Mouse (Mus musculus): Measurements from ENCODE around the gene Slc22a23.

Slc22a23 gene

DNA sequence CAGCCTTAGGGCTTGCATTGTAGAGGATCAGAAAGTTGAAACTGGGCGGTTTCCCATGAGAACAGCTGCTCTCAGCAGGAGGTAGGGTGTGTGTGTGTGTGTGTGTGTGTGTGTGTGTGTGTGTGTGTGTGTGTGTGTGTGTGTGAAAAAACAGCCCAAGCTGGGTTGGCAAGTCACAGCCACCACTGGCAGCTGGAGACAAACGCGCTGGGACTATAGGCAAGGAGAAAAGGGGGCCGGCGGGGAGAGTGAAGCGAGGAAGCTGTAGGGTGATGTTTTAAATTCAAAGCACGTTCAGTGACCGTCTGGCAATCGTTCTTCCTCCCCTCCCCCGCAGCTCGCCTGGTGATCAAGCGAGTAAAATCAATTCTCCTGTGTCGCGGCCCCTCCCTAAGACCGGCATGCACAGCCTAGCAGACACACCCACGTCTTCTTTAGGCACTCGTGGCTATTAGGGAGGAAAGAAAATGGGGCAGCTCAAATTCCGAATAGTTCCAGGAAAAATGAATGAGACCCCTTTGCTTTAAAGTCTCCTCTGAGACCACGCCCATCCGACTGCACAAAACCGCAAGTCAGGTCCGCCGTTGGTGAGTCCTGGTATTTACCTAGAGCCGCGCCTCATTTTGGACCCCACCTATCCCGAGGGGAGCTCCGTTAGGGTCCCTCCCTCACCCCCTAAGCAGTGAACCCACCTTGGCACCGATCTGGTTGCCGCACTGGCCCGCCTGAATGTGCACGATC is 215.3 kb downstream of the Slc22a23 start:
- peak; percentile 79 for DNase-seq

All from kidney, adult 11 months (tissue).